Mouse (Mus musculus): ENCODE measurements around the gene Chrne.
A peak's percentile ranks its signal among the peaks of the same experiment; 100 is the strongest.

Chrne gene

DNA sequence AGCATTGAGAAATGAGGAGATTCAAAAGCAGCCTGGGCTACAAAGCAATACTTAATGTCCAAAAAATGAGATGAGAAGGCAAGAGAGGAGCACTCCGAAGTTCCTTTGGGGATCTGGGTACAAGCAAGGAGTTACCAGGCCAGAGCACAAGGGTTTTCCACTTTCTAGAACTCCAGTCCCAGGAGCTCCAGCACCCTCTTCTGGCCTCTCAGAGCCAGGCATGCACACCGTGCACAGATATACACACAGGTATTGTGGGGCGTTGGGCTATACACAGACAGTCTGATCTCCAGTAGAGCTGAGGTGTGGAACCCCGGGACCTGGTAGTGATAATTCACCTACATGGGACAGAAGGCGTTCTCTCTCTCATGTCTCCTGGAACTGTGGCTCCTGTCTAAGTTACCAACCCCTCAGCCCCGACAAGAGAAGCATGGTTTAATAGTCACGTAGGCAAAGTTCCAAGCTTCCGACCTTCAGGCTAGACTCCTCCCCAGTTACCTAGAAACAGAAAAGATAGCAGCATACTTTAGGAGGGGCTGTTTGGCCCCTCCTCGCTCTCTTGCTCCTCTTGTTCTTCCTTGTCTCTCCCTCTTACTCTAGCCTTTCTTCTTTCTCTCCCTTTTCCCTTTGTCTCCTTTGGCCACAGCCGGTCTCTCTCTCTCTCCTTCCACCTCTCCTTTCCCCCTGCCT is 4.2 kb upstream of the Chrne start:
- DNase-seq = no peak

DNA sequence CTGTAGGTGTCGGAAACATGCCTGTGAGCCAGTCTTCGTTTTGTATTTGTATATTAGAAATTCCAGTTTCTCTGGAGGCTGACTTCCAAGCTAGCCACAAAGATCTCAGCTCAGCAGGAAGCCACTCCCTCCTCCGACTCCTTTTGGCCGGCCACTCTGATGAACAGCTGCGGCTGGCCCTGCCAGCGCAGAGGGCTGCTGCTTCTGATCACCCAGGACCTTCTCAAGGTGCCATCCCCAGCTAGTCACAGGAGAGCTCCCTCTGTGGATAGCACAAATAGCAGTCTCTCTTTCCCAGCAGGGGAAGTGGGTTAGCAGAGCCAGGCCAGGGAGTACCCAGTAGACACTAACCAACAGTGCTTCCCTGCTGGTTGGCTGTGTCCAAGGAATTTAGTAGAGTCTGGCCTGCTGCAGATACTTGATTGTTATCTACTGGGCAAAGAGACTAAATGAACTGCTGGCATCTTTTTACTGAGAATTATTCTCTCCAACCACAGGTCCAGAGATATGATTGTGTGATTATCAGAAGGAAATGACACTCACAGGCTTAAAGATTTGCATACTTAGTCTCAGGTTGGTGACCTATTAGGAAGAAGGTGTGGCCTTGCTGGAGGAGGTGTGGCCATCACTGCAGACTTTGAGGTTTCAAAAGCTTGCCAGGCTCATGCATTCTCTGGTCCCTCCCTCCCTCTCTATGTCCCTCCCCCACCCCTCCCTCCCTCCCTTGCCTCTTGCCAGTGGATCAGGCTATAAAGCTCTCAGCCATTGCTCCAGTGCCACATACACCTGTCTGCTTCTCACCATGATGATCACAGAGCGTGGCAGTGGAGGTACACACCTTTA is 3.2 kb upstream of the Chrne start:
- DNase-seq = no peak

DNA sequence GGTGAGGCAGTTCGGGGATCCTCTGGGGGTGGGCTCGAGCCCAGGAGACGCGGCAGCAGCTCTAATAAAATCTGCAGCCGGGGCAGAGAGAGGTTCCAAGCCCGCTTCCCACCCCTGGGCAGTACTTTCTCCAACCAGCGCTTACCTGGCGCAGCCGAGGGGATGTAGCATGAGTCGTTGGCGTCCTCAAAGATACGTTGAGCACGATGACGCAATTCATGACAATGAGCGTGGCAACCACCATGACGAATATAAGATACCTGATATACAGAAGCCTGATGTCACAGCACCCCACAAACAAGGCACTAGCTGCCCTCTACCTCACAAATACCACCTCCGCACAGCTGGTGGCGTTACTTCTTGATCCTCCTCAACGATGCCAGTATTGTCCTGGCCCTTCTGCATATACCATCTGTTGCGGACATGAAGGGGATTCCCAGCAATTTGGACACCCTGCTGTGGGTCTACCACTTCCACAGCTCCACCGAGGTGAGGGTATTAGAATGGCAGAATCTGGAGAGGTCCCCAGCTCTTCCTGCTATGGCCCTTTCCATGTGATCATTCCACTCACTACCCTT is 3.4 kb downstream of the Chrne start, which contains the start of gene 4930544D05Rik:
Gene 4930544D05Rik (plus strand): TSS at position 333 of the 578 bp plus-strand sequence.
- no peak for DNase-seq

DNA sequence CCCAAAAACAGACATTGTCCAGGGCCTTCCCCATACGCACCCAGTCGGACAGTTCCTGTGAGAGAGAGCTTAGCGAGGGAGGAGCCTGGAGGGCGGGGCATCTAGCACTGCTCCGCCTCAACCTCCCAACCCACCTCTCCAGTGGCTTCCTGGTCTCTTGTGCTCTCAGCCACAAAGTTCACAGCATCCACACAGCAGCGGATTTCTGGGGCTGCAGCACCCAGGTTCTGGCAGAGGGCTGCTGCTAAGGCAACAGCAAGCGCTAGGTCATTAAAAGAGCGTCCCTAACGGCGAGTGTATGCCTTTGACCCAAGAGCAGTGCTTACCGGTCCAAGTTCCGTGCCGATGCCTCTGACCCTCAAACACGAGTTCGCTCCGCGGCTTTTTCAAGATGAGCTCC is 3.9 kb downstream of the Chrne start:
- DNase-seq = peak; percentile 79 to 86

DNA sequence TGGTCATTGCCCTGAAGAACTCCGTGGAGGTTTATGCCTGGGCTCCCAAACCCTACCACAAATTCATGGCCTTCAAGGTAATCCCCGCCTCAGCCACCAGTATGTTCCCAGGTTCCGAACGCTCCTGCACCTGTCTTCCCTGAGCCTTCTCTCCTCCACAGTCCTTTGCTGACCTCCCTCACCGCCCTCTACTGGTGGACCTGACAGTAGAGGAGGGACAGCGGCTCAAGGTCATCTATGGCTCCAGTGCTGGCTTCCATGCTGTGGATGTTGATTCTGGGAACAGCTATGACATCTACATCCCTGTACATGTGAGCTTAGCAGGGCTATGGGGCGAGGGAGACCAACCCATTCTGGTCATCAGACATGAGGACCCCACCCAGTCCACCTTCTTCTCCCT is 6.5 kb downstream of the Chrne start:
- DNase-seq = peak in 1 of 2 experiments; percentile 36

DNA sequence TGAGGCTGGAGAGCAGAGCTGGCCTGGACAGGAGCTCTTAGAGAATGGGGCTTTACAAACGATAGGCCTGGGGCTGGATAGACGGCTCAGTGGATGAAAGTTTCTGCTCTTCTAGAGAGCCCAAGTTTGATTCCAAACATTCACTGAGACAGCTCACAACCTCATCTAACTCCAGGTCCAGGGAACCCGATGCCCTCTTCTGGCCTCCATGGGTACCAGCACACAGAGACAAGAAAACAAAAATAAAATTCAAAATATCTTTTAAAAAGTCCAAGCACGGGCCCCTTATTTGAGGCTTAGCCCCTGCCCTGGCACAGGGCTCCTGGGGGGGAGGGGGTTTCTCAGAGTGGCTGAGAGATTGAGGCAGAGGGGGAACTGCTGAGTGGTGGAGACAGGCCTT is 8.3 kb downstream of the Chrne start:
- DNase-seq = no peak

DNA sequence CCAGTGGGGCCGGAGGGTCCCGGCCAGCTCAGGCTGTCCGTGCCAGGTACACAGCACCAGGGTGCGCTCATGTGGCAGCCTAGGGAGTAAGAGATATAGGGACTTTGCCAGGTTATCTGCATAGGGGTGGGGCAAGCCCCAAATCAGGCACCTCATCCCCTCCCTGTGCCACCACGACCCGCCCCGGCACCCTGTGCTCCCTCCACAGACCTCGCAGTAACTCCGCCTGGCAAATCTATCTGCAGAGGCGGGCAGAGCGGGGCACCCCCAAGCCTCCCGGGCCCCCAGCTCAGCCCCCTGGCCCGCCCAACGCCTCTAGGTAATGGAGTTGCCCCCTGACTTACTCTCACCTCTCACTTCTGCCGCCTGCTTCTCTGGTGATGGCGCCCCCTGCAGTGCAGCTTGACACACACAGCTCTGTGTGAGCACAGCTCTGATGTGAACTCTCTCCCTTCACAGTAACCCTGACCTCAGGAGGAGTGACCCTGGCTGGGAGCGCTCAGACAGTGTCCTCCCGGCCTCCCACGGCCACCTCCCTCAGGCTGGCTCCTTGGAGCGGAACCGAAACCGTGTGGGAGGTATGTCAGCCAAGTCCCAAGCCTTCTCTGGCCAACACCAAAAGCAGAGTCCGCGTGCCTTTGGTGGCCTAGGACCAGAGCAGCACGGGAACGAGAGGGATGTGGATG is 10.5 kb downstream of the Chrne start:
- DNase-seq = peak; percentile 78 to 84

DNA sequence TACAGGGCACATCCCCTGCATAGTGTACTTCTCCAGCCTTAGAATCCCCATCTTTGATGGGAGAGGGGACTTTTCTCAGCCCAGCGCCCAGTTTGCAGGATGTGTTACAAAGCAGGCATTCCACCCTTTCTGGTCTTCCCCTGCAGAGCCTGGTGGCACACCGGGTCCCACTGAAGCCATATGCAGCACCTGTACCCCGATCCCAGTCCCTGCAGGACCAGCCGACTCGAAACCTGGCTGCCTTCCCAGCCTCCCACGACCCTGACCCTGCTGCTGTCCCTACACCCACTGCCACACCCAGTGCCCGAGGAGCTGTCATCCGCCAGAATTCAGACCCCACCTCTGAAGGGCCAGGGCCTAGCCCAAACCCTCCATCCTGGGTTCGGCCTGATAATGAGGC is 11.4 kb downstream of the Chrne start:
- no peak for DNase-seq

DNA sequence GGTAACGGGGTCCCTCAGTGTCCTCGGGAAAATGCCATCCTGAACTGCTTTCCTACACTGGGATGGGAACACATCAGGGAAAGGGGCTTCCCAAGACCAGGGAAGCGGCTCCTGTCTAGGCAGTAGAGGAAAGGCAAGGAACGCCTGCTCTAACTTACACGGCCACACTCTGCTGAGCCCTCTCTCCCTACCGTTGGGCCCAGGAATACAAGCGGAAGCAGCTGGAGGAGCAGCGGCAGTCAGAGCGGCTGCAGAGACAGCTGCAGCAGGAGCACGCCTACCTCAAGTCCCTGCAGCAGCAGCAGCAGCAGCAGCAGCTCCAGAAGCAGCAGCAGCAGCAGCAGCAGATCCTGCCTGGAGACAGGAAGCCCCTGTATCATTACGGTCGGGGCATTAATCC is 12.3 kb downstream of the Chrne start:
- no peak for DNase-seq

DNA sequence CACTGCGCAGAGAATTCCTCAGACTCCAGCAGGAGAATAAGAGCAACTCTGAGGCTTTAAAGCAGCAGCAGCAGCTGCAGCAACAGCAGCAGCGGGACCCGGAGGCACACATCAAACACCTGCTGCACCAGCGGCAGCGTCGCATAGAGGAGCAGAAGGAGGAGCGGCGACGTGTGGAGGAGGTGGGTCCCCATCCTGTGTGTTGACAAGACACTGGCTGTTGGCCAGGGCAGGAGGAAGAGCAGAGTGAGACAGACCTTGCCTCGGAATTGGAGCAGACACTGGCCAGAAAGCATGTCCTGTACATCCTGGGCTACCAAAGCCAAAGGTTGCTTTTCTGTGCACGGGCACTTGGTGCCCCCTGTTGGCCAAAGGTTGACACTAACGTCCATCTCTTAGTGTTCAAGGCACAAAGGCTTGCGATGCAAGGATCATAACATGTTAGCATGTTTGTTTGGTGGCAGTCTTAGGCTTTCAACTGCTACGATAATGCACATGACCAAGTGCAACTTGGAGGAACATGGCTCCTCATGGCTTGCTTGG is 13.9 kb downstream of the Chrne start:
- peak; percentile 86 to 88 for DNase-seq

DNA sequence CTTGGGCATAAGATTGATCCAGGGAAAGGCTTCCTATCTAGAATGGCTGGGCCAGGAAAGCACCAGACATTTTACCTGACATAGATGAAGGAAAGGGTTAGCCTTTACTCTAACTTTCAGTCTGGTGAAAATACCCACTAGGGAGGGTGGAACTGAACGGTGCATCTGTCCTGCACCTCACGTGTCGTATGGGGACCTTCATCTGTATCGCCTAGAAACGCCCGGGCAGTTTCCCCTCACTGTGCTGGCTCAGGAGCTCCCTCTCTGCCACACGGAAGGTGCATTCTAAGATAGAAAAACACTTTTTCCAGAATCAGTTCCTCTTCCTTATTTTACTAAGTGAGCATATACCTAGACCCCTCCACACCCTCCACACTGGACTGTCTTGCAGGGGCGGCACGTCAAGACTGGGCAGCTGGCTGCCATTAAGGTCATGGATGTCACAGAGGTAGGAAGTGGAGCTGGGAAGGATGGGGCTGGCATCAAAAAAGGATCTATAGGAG is 20.5 kb downstream of the Chrne start:
- DNase-seq = no peak

DNA sequence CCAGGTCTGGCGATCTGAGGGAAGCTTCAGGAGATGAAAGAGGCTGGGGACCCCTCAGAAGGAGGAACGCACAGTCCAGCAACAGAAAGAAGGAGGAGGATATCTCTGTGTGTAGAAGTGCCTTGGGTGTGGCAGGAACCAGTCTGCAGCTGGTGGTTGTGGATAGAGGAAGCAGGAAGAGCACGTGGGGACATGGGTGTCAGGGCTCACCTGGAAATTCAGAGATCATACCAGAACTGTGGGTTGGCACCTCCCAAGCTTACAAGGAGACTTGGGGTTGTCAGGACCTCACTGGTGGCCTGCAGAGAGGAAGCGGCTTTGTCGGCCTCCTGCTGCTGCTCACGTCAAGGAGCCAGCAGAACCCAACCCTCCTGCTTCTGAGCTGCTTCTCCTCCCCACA is 21.7 kb downstream of the Chrne start:
- no peak for DNase-seq

DNA sequence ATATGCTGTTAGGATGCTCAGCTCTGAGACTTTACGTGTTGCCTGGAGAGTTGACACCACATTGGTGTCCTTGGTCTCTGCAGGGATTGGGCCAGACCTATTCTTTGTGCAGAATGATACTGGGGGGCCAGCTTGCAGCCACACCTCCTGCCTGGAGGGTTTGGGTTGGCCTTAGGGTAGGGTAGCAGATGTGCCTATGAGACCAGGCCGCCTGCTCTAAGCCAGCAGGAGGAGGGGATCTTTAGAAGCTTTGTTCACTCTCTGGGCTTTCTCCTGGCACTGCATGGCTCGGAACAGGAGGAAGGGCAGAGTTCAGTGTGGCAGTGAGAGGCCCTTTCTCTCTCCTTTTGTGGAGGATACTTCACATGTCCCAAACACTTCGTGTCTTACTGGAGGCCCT is 22.9 kb downstream of the Chrne start:
- DNase-seq = no peak

DNA sequence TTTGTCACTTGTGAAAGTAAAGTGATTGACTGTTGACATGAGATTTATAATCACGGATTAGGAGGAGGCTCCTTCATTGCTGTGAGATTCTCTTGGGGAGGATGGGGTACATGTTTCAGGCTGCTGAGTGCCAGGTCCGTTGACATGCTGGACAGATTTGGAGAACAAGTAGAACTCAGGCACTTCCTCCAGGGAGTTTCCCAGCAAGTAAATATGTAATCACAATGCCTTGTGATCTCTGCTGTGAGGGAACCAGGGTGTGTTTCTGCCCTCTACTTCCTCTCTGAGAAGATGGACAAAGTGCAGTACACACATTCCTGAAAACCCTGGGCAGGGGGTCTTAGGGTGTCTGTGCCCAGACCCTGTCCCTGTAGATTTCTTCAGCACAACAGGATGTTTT is 23.4 kb downstream of the Chrne start:
- DNase-seq = no peak

DNA sequence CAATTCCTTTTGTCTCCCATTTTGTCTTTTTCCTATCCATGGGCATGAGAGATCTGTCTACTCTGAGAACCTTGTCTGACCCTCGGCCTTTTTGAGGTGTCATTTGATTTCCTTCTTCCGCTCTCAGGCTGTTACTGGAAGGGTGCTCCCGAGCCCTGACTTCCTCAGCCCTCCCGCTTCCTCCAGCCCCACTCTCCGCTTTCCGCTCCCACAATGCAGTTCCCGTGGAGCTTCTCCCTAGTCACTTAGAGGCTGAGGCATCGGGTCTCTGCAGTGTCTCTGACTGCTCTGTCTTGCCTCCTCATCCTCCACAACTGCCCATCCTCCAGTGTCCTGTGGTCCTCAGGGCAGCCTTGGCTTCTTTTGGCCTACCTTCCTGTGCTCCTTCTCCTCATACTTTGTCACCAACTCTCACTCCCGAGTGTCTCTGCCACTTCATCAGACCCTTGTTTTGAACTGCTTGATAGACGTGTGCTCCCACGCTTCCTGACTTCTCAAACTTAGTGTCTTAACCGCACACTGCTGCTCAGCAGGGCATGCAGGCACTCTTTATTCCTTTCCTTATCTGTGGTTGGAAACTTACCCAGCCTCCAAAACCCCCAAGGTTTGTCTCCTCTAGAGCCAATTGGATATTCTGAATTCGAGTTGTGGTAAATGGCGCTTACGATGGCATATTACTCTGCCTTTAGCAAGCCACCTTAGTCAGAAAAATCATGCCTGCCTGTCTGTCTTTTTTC is 24.6 kb downstream of the Chrne start:
- peak in 1 of 2 experiments; percentile 37 for DNase-seq

DNA sequence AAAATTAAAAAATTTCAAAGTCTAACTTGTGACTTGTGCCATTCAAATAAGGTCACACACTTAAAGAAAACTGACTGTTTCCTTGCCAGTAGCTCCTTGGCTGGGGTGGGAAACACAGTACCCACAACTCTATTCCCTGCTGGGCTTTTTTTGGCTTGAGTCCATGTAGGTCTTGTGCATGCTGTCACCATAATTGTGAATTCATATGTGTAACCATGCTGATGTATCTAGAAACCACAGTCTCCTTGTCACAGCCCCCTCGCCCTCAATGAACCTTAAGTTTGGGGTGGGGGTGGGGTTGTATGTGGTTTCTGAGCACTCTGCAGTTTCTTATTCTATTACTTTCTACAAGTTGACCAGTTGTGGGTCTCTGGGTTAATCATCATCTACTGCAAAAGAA is 27.3 kb downstream of the Chrne start:
- no peak for DNase-seq

DNA sequence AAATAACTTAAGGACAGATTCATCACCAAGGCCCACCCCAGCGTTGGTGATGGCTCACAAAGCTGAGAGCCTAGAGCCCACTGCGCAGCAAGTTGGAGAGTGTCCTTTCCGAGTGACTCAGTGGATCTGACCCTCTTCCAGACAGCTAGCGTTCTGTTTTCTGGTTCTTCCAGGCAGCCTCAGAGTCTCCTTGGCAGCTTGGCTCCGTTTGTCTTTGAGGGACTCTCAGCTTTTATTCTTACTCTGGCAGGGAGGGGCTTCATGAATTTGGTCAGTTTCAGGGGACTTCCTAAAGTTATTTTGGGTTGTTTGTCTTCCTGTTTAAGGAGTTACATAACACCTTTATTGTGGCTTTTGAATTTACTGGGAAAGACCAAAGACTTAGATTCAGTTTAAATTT is 32.1 kb downstream of the Chrne start:
- DNase-seq = no peak

DNA sequence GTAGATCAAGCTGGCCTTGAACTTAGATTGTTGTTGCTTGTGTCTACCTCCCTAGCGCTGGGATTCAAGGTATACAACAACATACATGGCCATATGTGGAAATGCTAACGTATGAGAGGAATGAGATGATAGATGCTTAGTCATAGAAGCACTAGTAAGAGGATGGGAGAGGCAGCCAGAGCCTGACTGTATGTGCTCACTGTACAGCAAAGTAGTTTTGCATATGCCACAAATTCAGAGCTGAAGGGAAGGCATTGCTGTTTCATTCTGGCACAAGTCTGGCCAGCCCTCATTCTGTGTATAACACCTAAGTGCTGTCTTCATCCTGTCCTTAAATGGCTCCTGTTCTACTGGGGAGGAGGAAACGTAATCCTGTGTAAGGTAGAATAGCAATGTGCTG is 32.8 kb downstream of the Chrne start:
- DNase-seq = no peak

DNA sequence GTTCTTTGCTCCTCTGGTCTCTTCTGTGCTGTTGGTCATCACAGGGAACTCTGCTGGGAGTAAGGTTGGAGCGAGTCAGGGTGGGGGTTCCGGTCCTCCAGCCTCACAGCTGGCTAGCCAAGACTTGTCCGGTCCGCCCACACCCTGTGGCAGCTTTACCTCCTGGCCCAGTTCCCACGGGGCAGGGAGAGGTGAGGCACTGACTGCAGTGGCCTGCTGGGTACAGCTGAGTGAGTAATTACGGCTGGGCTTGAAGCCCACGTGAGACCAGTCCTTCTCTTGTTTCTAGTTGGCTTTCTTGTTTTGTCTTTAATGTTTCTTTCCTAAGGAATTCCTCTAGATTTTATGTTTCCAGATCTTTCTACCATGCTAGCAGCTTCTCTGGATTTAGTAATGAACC is 33.6 kb downstream of the Chrne start:
- DNase-seq = peak; percentile 75 to 85

DNA sequence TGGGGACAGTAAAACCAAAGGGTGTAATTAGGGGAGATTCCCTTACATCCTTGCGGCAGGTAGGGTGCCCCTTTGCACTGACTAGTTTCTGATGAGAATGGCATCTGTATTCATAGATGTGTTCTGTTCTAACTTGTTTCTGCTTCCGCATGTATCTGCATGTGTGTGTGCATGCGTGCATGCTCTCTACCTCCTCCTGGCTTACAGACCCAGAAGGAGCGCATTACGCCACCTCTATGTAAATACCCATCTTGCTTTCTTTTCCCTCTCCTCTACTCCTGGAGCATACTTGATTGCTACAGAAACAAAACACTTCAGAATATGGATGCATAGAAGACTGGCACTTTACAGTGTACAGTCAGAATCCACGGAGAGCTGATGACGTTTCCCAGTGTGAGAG is 35.2 kb downstream of the Chrne start:
- no peak for DNase-seq

DNA sequence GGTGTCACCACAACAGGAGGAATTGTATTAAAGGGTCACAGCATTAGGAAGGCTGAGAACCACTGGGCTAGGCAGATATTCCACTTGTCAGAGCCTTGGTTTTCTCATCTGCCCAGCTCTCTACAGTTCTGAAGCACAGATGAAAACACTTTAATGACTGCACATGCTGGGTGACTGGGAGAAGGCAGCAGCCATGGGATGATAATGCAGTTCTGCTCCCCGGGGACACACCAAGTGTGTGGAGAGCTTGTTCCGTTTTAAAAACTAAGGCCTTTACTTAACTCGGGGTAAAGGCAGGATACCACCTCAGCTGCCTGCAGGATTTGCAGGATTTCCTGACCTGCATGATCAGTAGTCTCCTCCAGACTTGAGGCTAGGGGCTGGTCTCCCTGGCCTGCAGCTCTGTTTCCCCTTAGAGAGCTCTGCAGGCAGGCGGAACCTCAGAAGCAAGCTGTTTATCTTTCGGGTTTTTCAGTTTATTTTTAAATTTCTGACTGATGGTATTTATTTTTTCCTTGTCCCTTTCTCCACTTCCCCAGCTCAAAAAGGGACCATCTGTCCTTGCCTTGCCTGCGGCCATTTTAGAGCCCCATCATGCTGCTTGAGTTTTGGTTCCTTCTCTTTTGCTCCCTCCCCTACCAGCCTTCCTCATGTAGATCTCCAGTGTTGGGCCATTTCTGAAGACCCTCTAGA is 35.8 kb downstream of the Chrne start:
- DNase-seq = peak in 1 of 2 experiments; percentile 27

All from kidney, postnatal 4 days (tissue).